Mouse (Mus musculus): ENCODE results near the gene Nfu1. TPM values are rescaled to one million over a fixed set of nuclear protein-coding genes. Genes with fewer than 3 reads are reported as not detected.

The Nfu1 gene
- 77.5 and 78.1 TPM in 2 replicates for polyA plus RNA-seq (2011; ENCODE audit: insufficient read depth, insufficient read length, low read depth, missing spikeins)

DNA sequence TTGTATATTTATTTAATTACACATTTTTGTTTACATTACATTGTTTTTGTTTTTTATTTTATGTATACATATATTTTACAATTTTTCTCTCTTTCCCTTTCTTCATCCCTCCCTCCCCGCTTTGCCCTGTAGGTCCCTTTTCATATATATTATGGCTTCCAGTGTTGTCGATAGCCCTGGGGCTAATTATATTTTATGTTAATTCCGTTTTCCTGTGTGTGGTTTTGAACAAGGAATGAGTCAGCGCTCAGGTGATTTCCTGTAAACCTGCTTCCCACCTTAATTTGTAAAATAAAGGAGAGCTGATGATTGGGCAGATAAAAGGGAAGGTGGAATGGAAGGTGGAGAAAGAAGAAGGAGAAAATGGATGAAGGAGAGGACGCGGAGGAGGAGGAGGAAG lies at the start of gene Nfu1:
TSS of gene Nfu1 (plus strand) at position 350 of the 400 bp plus-strand sequence.
- H3K9ac ChIP-seq (ENCODE audit: low read depth, poor library complexity, severe bottlenecking): peak within 1 kb of the TSS; percentile 74
- TF ChIP-seq POLR2A (IDR thresholded peaks at IDR 0.05; ENCODE audit: insufficient read depth, low read length) (no peak), EP300 (IDR thresholded peaks at IDR 0.05; ENCODE audit: insufficient read depth, low read depth, low read length) (no peak), CTCF (IDR thresholded peaks at IDR 0.05; ENCODE audit: low read depth, low read length) (no peak)
- H3K4me3 ChIP-seq (ENCODE audit: low read depth, low read length): peak within 1 kb of the TSS; percentile 95
- H3K27me3 ChIP-seq (ENCODE audit: control insufficient read depth, insufficient read depth, low read length, poor library complexity, severe bottlenecking): no peaks in the 10 kb centered on the region
- H3K27ac ChIP-seq (ENCODE audit: insufficient read depth, low read length): peak within 1 kb of the TSS; percentile 90
- peaks cover 2% of the 10 kb centered on the region for H3K4me1 ChIP-seq (ENCODE audit: control insufficient read depth, insufficient read depth, low read length)
- peaks cover 13% of the 10 kb centered on the region for H3K36me3 ChIP-seq (ENCODE audit: control insufficient read depth, insufficient read depth, low read length, poor library complexity, severe bottlenecking)
- H3K9me3 ChIP-seq (replicated peaks; ENCODE audit: control insufficient read depth, insufficient read depth, low read length, poor library complexity, severe bottlenecking): no peaks in the 10 kb centered on the region

- Histone ChIP-seq H3K4me3 (ENCODE audit: low read depth, low read length) (no peak overlapping the region), H3K9ac (ENCODE audit: low read depth, poor library complexity, severe bottlenecking) (no peak overlapping the region), H3K27ac (ENCODE audit: insufficient read depth, low read length) (no peak overlapping the region), H3K27me3 (ENCODE audit: control insufficient read depth, insufficient read depth, low read length, poor library complexity, severe bottlenecking) (no peaks in the 10 kb centered on the region), H3K4me1 (ENCODE audit: control insufficient read depth, insufficient read depth, low read length) (no peaks in the 10 kb centered on the region), H3K9me3 (replicated peaks; ENCODE audit: control insufficient read depth, insufficient read depth, low read length, poor library complexity, severe bottlenecking) (no peaks in the 10 kb centered on the region), H3K36me3 (ENCODE audit: control insufficient read depth, insufficient read depth, low read length, poor library complexity, severe bottlenecking) (no peaks in the 10 kb centered on the region)
- TF ChIP-seq CTCF (IDR thresholded peaks at IDR 0.05; ENCODE audit: low read depth, low read length): no peak
- no peak for TF ChIP-seq EP300 (IDR thresholded peaks at IDR 0.05; ENCODE audit: insufficient read depth, low read depth, low read length)
- no peak for TF ChIP-seq POLR2A (IDR thresholded peaks at IDR 0.05; ENCODE audit: insufficient read depth, low read length)
Measured at GRCm38 (mm10) chr6:86963987-86964685, 44.9 kb upstream of the Nfu1 start.

DNA sequence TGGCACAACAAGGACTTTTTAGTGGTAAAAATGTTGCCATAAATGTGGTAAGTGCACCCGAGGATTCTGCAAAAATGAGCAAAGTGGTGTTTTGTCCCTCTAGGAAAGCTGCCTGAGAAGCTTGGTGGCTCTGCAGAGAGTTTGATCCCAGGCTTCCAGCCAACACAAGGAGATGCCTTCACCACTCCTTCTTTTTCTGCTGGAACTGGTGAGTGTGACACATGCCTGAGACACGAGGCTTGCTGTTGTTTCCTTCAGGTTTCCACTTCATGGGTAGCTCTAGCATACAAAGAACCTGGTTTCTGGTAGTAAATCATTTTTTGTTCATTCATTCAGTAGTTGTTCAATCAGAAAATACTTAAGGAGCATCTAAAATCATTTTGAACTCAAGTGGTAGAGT lies 41.9 kb upstream of the Nfu1 start:
- no peaks in the 10 kb centered on the region for H3K36me3 ChIP-seq (ENCODE audit: control insufficient read depth, insufficient read depth, low read length, poor library complexity, severe bottlenecking)

DNA sequence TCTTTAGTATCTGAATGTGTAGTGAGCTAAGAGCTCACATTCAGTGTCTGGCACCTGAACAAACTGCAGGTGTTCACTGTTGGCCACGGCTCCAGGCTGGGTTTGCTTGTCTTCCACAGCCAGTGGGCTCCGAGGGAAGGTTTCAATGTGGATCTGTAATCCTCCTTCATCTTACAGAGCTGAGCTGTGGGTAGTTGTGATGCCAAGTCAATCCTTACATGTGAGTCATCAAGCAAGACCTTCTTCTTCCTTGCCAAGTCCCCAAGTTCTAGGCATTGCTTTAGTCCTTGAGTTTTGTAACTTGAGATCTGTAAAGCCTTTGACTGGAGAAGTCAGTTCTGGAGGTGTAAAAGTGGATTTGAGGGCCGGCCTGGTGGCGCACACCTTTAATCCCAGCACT lies 35.1 kb upstream of the Nfu1 start:
- Histone ChIP-seq H3K36me3 (ENCODE audit: control insufficient read depth, insufficient read depth, low read length, poor library complexity, severe bottlenecking) (no peaks in the 10 kb centered on the region), H3K9me3 (replicated peaks; ENCODE audit: control insufficient read depth, insufficient read depth, low read length, poor library complexity, severe bottlenecking) (no peaks in the 10 kb centered on the region)

More for the DNA sequence above, 41.9 kb upstream of the Nfu1 start:
- Histone ChIP-seq H3K4me3 (ENCODE audit: low read depth, low read length) (no peak overlapping the region), H3K9me3 (replicated peaks; ENCODE audit: control insufficient read depth, insufficient read depth, low read length, poor library complexity, severe bottlenecking) (no peaks in the 10 kb centered on the region), H3K27ac (ENCODE audit: insufficient read depth, low read length) (no peak overlapping the region), H3K27me3 (ENCODE audit: control insufficient read depth, insufficient read depth, low read length, poor library complexity, severe bottlenecking) (no peaks in the 10 kb centered on the region), H3K4me1 (ENCODE audit: control insufficient read depth, insufficient read depth, low read length) (no peaks in the 10 kb centered on the region), H3K9ac (ENCODE audit: low read depth, poor library complexity, severe bottlenecking) (no peak overlapping the region)
- TF ChIP-seq EP300 (IDR thresholded peaks at IDR 0.05; ENCODE audit: insufficient read depth, low read depth, low read length) (no peak), CTCF (IDR thresholded peaks at IDR 0.05; ENCODE audit: low read depth, low read length) (no peak), POLR2A (IDR thresholded peaks at IDR 0.05; ENCODE audit: insufficient read depth, low read length) (no peak)

DNA sequence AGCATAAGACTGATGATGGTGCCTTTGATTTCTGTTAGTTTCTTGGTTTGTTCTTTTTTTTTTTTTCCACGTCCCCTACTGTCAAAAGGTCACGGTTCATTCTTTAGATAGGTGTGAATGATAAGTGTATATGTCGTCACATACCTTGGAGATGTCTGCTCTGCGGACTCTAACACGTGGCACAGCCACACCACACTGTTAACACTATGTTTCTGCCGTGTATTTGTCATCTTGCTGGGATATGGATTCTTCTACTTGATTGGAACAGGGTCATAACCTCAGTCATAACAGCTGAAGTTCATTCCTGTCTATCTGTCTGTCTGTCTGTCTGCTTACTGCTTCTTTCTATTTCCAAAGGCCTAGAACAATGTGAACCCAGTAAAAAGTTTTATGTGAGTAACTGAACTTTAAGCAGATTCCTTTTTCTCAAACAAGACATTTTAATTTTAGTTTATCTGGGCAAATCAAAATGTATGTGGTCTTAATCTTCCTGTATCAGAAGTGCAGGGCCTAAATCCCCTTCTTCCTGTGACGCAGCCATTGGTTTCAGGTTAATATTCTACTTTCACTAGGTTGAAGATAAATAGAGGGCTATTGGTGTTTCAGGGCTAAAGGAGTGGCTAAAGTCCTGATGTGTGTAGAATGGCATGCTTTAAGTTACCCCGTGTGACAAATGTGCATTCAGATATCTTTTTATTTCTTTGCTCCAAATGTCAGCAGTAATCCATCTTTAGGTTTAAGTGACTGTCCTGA lies 30.7 kb upstream of the Nfu1 start:
- no peak overlapping the region for H3K4me3 ChIP-seq (ENCODE audit: low read depth, low read length)
- H3K4me1 ChIP-seq (ENCODE audit: control insufficient read depth, insufficient read depth, low read length): no peaks in the 10 kb centered on the region
- no peak for TF ChIP-seq POLR2A (IDR thresholded peaks at IDR 0.05; ENCODE audit: insufficient read depth, low read length)
- no peak for TF ChIP-seq CTCF (IDR thresholded peaks at IDR 0.05; ENCODE audit: low read depth, low read length)
- no peak for TF ChIP-seq EP300 (IDR thresholded peaks at IDR 0.05; ENCODE audit: insufficient read depth, low read depth, low read length)
- no peak overlapping the region for H3K27ac ChIP-seq (ENCODE audit: insufficient read depth, low read length)
- H3K9me3 ChIP-seq (replicated peaks; ENCODE audit: control insufficient read depth, insufficient read depth, low read length, poor library complexity, severe bottlenecking): no peaks in the 10 kb centered on the region
- no peaks in the 10 kb centered on the region for H3K27me3 ChIP-seq (ENCODE audit: control insufficient read depth, insufficient read depth, low read length, poor library complexity, severe bottlenecking)
- H3K9ac ChIP-seq (ENCODE audit: low read depth, poor library complexity, severe bottlenecking): no peak overlapping the region
- no peaks in the 10 kb centered on the region for H3K36me3 ChIP-seq (ENCODE audit: control insufficient read depth, insufficient read depth, low read length, poor library complexity, severe bottlenecking)

More for the DNA sequence above, 35.1 kb upstream of the Nfu1 start:
- H3K27ac ChIP-seq (ENCODE audit: insufficient read depth, low read length): no peak overlapping the region
- TF ChIP-seq EP300 (IDR thresholded peaks at IDR 0.05; ENCODE audit: insufficient read depth, low read depth, low read length): no peak
- TF ChIP-seq CTCF (IDR thresholded peaks at IDR 0.05; ENCODE audit: low read depth, low read length): no peak
- no peak for TF ChIP-seq POLR2A (IDR thresholded peaks at IDR 0.05; ENCODE audit: insufficient read depth, low read length)
- no peak overlapping the region for H3K4me3 ChIP-seq (ENCODE audit: low read depth, low read length)
- H3K4me1 ChIP-seq (ENCODE audit: control insufficient read depth, insufficient read depth, low read length): no peaks in the 10 kb centered on the region
- no peak overlapping the region for H3K9ac ChIP-seq (ENCODE audit: low read depth, poor library complexity, severe bottlenecking)
- H3K27me3 ChIP-seq (ENCODE audit: control insufficient read depth, insufficient read depth, low read length, poor library complexity, severe bottlenecking): no peaks in the 10 kb centered on the region

GRCm38 (mm10) chr6:86978909-86979265 lies 30.1 kb upstream of the Nfu1 start:
- H3K36me3 ChIP-seq (ENCODE audit: control insufficient read depth, insufficient read depth, low read length, poor library complexity, severe bottlenecking): no peaks in the 10 kb centered on the region; the same call in 1 of the 2 replicates
- H3K9me3 ChIP-seq (replicated peaks; ENCODE audit: control insufficient read depth, insufficient read depth, low read length, poor library complexity, severe bottlenecking): no peaks in the 10 kb centered on the region
- no peaks in the 10 kb centered on the region for H3K4me1 ChIP-seq (ENCODE audit: control insufficient read depth, insufficient read depth, low read length)
- no peak overlapping the region for H3K9ac ChIP-seq (ENCODE audit: low read depth, poor library complexity, severe bottlenecking)
- no peaks in the 10 kb centered on the region for H3K27me3 ChIP-seq (ENCODE audit: control insufficient read depth, insufficient read depth, low read length, poor library complexity, severe bottlenecking)
- H3K4me3 ChIP-seq (ENCODE audit: low read depth, low read length): no peak overlapping the region
- H3K27ac ChIP-seq (ENCODE audit: insufficient read depth, low read length): no peak overlapping the region
- TF ChIP-seq POLR2A (IDR thresholded peaks at IDR 0.05; ENCODE audit: insufficient read depth, low read length) (no peak), EP300 (IDR thresholded peaks at IDR 0.05; ENCODE audit: insufficient read depth, low read depth, low read length) (no peak), CTCF (IDR thresholded peaks at IDR 0.05; ENCODE audit: low read depth, low read length) (no peak)
